Mouse (Mus musculus): ENCODE data around the gene Kcng4. TPM values are rescaled to one million over a fixed set of nuclear protein-coding genes. Genes with fewer than 3 reads are reported as not detected.

Kcng4 gene
- polyA plus RNA-seq, 1 experiment, result not detected

DNA sequence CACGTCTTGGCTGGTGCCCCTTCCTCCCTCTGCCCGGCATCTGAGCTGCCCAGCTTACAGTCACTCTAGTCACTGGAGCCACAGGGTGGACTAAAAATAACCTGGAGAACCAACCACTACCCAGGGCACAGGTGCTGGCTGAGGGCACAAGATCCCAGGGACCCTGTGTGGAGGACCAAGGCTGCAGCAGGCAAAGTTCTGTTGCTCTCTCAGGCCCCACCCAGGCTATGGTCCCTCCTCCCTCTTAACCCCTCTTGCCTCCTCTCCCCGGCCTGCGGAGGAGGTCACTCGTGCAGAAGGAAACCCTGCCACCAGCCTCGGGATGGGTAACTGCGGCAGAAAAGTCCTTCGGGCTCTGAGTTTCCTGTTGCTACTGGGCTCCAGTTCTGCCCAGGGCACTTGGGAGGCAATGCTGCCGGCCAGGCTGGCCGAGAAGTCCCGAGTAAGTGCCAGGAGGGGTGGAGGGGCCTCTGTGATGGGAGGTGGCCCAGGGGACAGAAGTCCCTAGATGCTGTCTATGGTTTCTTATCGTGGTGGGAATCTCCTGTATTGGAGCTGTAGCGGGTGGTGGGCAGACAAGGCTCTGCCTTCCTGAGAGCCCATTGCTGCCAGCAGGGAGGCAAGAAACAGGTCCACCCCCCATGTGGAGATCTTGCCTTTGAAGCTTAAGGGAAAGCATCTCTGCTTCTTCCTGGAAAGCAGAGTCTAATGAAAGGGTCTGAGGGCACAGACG, 30.9 kb upstream of the Kcng4 start, which contains the start of gene Wfdc1:
TSS of gene Wfdc1 (plus strand) at position 147 of the 733 bp plus-strand sequence.
- H3K27ac ChIP-seq (ENCODE audit: insufficient read depth, low read depth, low read length), result peak within 1 kb of the TSS; percentile 36
- peak within 1 kb of the TSS; percentile 1 for H3K4me3 ChIP-seq (ENCODE audit: insufficient read depth, low read depth, low read length)
- TF ChIP-seq CTCF (IDR thresholded peaks at IDR 0.05; ENCODE audit: insufficient read depth, low read depth, low read length) (no peak), POLR2A (IDR thresholded peaks at IDR 0.05; ENCODE audit: insufficient read depth, low read depth, low read length) (no peak)
- WGBS, result 42% methylated on average over 14 of the region's 14 CpGs
- peaks cover 23% of the 10 kb centered on the region for H3K4me1 ChIP-seq (ENCODE audit: control insufficient read depth, insufficient read depth, low read length)

DNA sequence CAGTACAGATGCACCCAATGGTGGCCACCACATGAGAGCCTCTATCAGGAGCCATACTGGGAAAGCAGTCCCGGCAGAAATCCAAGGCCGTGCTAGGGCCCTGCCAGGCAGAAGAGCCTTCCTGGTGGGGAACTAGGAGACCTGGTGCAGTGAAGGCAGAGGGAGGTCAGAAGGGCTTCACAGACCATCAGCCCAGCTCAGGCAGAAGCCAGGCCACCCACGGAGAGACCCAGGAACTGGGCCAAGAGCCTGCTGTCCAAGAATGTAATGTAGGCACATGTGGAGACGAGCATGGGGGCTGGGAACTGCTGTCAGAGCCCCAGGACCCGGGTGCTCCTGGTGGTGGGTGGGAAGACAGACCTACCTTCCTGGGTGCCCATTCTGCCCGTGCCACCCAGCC, 29.8 kb upstream of the Kcng4 start:
- Histone ChIP-seq H3K4me1 (ENCODE audit: control insufficient read depth, insufficient read depth, low read length) (peaks cover 25% of the 10 kb centered on the region; the same call in 1 of the 2 replicates), H3K4me3 (ENCODE audit: insufficient read depth, low read depth, low read length) (no peak overlapping the region), H3K27ac (ENCODE audit: insufficient read depth, low read depth, low read length) (no peak overlapping the region)
- TF ChIP-seq POLR2A (IDR thresholded peaks at IDR 0.05; ENCODE audit: insufficient read depth, low read depth, low read length), result no peak
- TF ChIP-seq CTCF (IDR thresholded peaks at IDR 0.05; ENCODE audit: insufficient read depth, low read depth, low read length), result no peak
- WGBS, result 72% methylated on average over 6 of the region's 6 CpGs

DNA sequence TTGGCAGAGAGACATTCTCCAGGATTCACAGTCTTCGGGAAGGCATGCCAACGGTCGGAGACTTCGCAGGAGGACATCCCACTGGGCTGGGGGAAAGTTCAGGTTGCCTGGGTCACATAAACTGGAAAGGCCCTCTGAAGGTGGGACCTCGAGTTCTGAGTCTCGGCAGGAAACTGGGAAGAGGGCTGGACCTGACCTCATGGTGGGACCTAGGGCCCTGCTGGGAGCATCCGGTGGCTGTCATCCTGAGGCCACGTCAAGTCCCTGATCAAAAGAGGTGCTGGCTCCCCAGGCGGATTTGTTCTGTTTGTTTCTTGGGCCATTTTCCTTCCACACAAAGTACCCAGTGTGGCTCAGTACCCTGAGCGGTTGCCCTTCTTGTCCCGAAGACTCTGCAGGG, 28.0 kb upstream of the Kcng4 start:
- Histone ChIP-seq H3K27ac (ENCODE audit: insufficient read depth, low read depth, low read length) (no peak overlapping the region), H3K4me1 (ENCODE audit: control insufficient read depth, insufficient read depth, low read length) (peaks cover 18% of the 10 kb centered on the region; the same call in 1 of the 2 replicates), H3K4me3 (ENCODE audit: insufficient read depth, low read depth, low read length) (no peak overlapping the region)
- TF ChIP-seq CTCF (IDR thresholded peaks at IDR 0.05; ENCODE audit: insufficient read depth, low read depth, low read length) (no peak), POLR2A (IDR thresholded peaks at IDR 0.05; ENCODE audit: insufficient read depth, low read depth, low read length) (no peak)
- 81% methylated on average over 11 of the region's 11 CpGs for WGBS

DNA sequence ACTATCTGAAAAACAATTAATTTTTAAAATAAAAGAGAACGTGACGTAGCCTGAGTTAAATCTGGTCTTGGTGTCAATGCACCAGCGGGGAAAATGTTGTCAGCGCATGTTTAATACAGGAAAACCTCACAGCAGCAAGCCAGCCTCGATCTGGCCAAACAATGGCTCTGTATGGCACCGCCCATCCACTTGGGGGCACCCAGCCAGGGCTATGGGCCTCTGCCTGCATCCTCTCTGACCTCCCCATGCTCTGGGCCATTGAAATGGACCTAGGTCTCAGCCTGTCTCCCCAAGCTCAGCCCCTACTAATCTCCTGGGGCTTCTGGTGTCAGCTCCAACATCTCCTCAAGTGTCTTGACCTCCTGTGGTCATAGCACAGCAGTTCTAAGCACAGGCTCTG, 26.4 kb upstream of the Kcng4 start:
- Histone ChIP-seq H3K27ac (ENCODE audit: insufficient read depth, low read depth, low read length) (no peak overlapping the region), H3K4me1 (ENCODE audit: control insufficient read depth, insufficient read depth, low read length) (peaks cover 18% of the 10 kb centered on the region; the same call in 1 of the 2 replicates), H3K4me3 (ENCODE audit: insufficient read depth, low read depth, low read length) (no peak overlapping the region)
- WGBS, result 69% methylated on average over 6 of the region's 6 CpGs
- TF ChIP-seq POLR2A (IDR thresholded peaks at IDR 0.05; ENCODE audit: insufficient read depth, low read depth, low read length), result no peak
- TF ChIP-seq CTCF (IDR thresholded peaks at IDR 0.05; ENCODE audit: insufficient read depth, low read depth, low read length), result no peak

DNA sequence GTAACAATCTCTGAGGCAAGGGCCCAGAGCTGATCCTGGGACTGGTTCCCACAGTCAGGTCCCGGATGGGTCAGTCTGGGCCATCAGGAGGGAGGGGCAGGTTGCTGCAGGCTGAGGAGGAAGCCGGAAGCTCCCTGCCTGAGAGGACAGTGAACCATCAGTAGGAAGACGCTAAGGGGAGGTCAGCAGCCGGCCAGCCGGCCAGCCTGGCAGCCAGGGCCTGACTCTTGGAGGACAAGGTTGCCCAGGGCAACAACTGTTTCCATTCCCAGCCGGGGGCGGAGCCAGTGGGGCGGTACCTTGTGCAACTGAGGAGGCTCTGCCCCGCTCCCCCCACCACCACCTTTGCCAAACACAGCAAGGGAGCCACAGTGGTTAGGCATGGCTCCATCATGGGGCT, 25.6 kb upstream of the Kcng4 start:
- no peak overlapping the region for H3K27ac ChIP-seq (ENCODE audit: insufficient read depth, low read depth, low read length)
- H3K4me1 ChIP-seq (ENCODE audit: control insufficient read depth, insufficient read depth, low read length), result peaks cover 18% of the 10 kb centered on the region; the same call in 1 of the 2 replicates
- no peak overlapping the region for H3K4me3 ChIP-seq (ENCODE audit: insufficient read depth, low read depth, low read length)
- 31% methylated on average over 9 of the region's 9 CpGs for WGBS
- TF ChIP-seq CTCF (IDR thresholded peaks at IDR 0.05; ENCODE audit: insufficient read depth, low read depth, low read length) (no peak), POLR2A (IDR thresholded peaks at IDR 0.05; ENCODE audit: insufficient read depth, low read depth, low read length) (no peak)

DNA sequence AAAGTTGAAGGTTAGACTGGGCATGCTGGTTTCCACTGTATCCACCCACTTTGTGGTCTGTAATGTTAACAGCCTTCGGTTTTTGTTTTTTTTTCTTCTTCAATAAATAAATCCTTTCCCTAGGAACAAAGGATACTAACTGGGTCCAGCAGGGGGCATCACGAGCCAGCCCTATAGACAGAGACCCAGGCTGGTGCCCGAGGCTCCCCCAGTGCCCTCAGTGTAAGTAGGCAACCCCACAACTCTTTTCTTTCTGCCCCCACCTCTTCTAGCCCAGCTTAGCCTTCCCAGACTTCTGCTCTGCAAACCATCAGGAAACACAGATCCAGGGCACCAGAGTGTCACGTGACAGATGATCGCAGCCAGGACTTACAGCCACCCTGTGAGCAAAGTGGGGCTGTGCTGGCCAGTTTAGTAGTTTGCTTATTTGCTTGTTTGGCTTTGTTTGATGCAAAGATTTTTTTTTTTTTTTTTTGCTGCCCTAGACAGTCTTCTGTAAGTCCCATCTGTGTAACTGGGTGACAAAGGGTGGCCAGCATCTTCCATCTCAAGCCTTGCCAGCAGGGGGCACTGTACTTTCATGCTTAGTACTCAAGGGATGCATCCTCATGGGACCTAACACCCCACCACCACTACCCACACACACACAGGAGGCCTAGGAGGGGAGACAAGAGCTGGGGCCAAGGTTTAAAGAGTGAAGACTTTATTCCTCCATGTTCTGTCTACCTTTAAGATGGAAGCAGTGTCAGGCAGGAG, 21.4 kb upstream of the Kcng4 start:
- 40% methylated on average over 5 of the region's 5 CpGs for WGBS
- H3K4me3 ChIP-seq (ENCODE audit: insufficient read depth, low read depth, low read length), result no peak overlapping the region
- TF ChIP-seq CTCF (IDR thresholded peaks at IDR 0.05; ENCODE audit: insufficient read depth, low read depth, low read length), result no peak
- TF ChIP-seq POLR2A (IDR thresholded peaks at IDR 0.05; ENCODE audit: insufficient read depth, low read depth, low read length), result no peak
- H3K4me1 ChIP-seq (ENCODE audit: control insufficient read depth, insufficient read depth, low read length), result peaks cover 15% of the 10 kb centered on the region; the same call in 1 of the 2 replicates
- no peak overlapping the region for H3K27ac ChIP-seq (ENCODE audit: insufficient read depth, low read depth, low read length)

DNA sequence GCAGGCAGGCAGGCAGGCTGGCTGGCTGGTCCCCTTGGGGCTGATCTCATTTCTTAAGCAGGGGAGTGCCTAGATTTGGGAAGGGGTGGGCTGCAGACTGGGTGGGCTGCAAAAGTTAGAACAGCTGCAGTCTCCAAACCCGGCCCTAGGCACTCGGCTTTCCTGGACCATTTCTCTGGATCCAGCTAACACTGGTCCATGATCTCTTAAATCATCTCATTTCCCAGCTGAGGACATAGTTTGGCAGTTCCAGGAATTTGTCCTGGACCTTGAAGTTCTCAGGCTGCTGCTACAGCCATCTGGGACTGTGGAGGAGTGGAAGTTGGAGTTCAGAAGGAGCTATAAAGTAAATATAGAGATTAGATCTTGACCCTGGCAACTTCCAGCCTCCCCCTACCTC, 15.8 kb upstream of the Kcng4 start:
- WGBS, result 82% methylated on average over 2 of the region's 2 CpGs

DNA sequence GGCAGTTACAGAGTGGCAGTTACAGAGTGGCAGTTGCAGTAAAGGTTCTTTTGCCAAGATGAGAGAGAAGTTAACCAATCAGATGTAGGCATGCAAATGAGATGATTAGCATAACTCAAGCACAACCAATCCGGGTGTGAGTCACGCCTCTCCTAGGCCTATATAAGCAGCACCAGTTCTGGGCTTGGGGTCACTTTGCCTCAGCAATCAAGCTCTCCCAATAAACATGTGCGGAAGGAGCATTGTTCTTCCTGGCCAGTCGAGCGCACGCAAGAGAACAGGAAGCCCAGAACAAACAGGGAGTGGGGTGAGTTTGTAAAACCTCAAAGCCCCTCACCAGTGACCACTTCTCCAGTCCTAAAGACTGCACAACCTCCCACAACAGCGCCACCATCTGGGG, 11.4 kb upstream of the Kcng4 start:
- Histone ChIP-seq H3K27ac (ENCODE audit: insufficient read depth, low read depth, low read length) (no peak overlapping the region), H3K4me1 (ENCODE audit: control insufficient read depth, insufficient read depth, low read length) (peaks cover 5% of the 10 kb centered on the region)
- WGBS, result 83% methylated on average over 7 of the region's 7 CpGs

More for the DNA sequence above, 15.8 kb upstream of the Kcng4 start:
- no peak for TF ChIP-seq POLR2A (IDR thresholded peaks at IDR 0.05; ENCODE audit: insufficient read depth, low read depth, low read length)
- TF ChIP-seq CTCF (IDR thresholded peaks at IDR 0.05; ENCODE audit: insufficient read depth, low read depth, low read length), result no peak
- Histone ChIP-seq H3K27ac (ENCODE audit: insufficient read depth, low read depth, low read length) (no peak overlapping the region), H3K4me1 (ENCODE audit: control insufficient read depth, insufficient read depth, low read length) (peaks cover 4% of the 10 kb centered on the region; the same call in 1 of the 2 replicates), H3K4me3 (ENCODE audit: insufficient read depth, low read depth, low read length) (no peak overlapping the region)

DNA sequence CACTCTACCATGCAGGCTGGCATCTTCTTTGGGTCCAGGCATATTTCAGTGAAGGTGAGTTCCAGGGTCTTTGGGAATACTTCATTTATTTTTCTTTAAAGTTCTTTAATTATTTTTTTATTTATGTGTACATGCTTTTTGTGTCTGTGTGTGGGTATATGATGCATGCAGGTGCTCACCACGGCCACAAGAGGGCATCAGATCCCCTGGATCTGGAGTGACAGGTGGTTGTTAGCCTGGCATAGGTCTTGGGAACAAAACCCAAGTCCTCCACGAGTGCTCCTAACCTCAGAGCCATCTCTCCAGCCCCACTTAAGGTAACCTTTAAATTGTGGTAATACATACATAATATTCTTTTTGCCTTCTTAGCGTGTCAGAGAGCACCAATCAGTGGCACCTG, 10.7 kb upstream of the Kcng4 start:
- H3K27ac ChIP-seq (ENCODE audit: insufficient read depth, low read depth, low read length), result no peak overlapping the region
- H3K4me1 ChIP-seq (ENCODE audit: control insufficient read depth, insufficient read depth, low read length), result peaks cover 5% of the 10 kb centered on the region
- TF ChIP-seq POLR2A (IDR thresholded peaks at IDR 0.05; ENCODE audit: insufficient read depth, low read depth, low read length) (no peak), CTCF (IDR thresholded peaks at IDR 0.05; ENCODE audit: insufficient read depth, low read depth, low read length) (no peak)
- no peak overlapping the region for H3K4me3 ChIP-seq (ENCODE audit: insufficient read depth, low read depth, low read length)
- 84% methylated on average over 3 of the region's 3 CpGs for WGBS

More for the DNA sequence above, 11.4 kb upstream of the Kcng4 start:
- H3K4me3 ChIP-seq (ENCODE audit: insufficient read depth, low read depth, low read length), result no peak overlapping the region
- TF ChIP-seq POLR2A (IDR thresholded peaks at IDR 0.05; ENCODE audit: insufficient read depth, low read depth, low read length) (no peak), CTCF (IDR thresholded peaks at IDR 0.05; ENCODE audit: insufficient read depth, low read depth, low read length) (no peak)
